ENCODE assay signal across 14 mouse cellular contexts in the genomic region with DNA sequence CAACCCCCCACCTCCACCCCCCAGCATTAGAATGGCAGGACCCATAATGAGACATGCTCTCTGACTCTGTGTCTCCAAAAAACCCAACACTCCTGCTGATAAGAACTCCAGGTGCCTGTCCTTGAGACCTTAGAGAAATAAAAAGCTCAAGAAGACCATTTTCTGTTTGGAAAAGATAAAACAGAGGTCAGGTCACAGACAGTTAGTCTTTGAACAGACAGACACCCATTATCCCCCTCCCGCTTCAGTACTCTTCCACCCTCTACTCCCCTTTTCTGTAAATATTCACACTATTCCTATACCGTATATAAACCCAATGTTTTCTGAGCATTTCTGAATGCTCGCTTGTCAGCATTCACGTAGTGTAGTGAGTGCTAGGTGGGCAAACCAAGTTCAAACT. TPM values are rescaled to one million over a fixed set of nuclear protein-coding genes. Genes with fewer than 3 reads are reported as not detected.
A peak's percentile ranks its signal among the peaks of the same experiment; 100 is the strongest.
DNase-seq lines count a peak whose midpoint lies in the region; ATAC-seq and TF ChIP-seq lines count a peak whose summit lies in the region.
"Had no signal": no experiment of that assay in that cellular context is flagged by ENCODE, and none has a peak within 500 bp of the region (broad histone marks: within the 10 kb centered on the region; RNA-seq: fewer than 3 reads in every experiment).

No protein-coding gene starts in this region.

- no peak for ATAC-seq in heart, embryonic 15.5 days (replicated peaks; ENCODE audit: insufficient number of reproducible peaks, insufficient read depth, low FRiP score, low read depth)
- no peak for ATAC-seq in kidney, embryonic 15.5 days (replicated peaks; ENCODE audit: low FRiP score)
- ATAC-seq in kidney, embryonic 16.5 days (ENCODE audit: low FRiP score, low TSS enrichment) = no peak
- ATAC-seq: activated CD4-positive, CD25-positive, alpha-beta regulatory T cell, adult 4 months; CD4-positive, CD25-positive, alpha-beta regulatory T cell, adult 4 months; midbrain, embryonic 16.5 days had no signal

- no peak for TF ChIP-seq CTCF in gastrocnemius, adult 2 months (IDR thresholded peaks at IDR 0.05)

- intact Hi-C loops in gastrocnemius, adult 2 months (cut with DNase I) = no loop called here

- H3K9ac ChIP-seq in heart, embryonic 15.5 days = no peak overlapping the region
- H3K9ac ChIP-seq in kidney, embryonic 15.5 days = no peak overlapping the region
- no peak overlapping the region for H3K9ac ChIP-seq in kidney, embryonic 16.5 days (replicated peaks; ENCODE audit: low read length)
- H3K9ac ChIP-seq: liver, embryonic 14.5 days had no signal

- H3K4me3 ChIP-seq in gastrocnemius, adult 2 months = no peak overlapping the region
- no peak overlapping the region for H3K4me3 ChIP-seq in heart, embryonic 15.5 days
- no peak overlapping the region for H3K4me3 ChIP-seq in kidney, embryonic 15.5 days (replicated peaks)
- H3K4me3 ChIP-seq in kidney, embryonic 16.5 days (ENCODE audit: low read length) = no peak overlapping the region
- H3K4me3 ChIP-seq in brown adipose tissue, adult 24 weeks (ENCODE audit: insufficient read depth, low read depth, low read length) = no peak overlapping the region

- DNase-seq in gastrocnemius, adult 2 months = no peak
- DNase-seq in gastrocnemius, postnatal 4 days (ENCODE audit: low spot score in 2 of 2) = no peak
- DNase-seq in heart, adult 18-20 months = no peak
- no peak for DNase-seq in adrenal gland, adult (ENCODE audit: inconsistent age in 2 of 2, low spot score in 1 of 2)
- DNase-seq: cerebellum, adult 11 months; thymus, postnatal 14 days had no signal

- no peaks in the 10 kb centered on the region for H3K36me3 ChIP-seq in heart, embryonic 15.5 days
- no peaks in the 10 kb centered on the region for H3K36me3 ChIP-seq in kidney, embryonic 15.5 days
- no peaks in the 10 kb centered on the region for H3K36me3 ChIP-seq in kidney, embryonic 16.5 days (ENCODE audit: insufficient read depth, low read length)

- 65% methylated on average over 4 of the region's 4 CpGs for WGBS in heart, embryonic 15.5 days
- 41% methylated on average over 4 of the region's 4 CpGs for WGBS in kidney, embryonic 15.5 days
- WGBS in kidney, embryonic 16.5 days = 40% methylated on average over 4 of the region's 4 CpGs

- H3K27me3 ChIP-seq in heart, embryonic 15.5 days = no peaks in the 10 kb centered on the region
- H3K27me3 ChIP-seq in kidney, embryonic 15.5 days = no peaks in the 10 kb centered on the region
- no peaks in the 10 kb centered on the region for H3K27me3 ChIP-seq in kidney, embryonic 16.5 days (ENCODE audit: insufficient read depth, low read length)

- H3K27ac ChIP-seq in gastrocnemius, adult 2 months = peak overlapping the region; percentile 75; the same call in 1 of the 2 replicates
- peak overlapping the region; percentile 49; the same call in 1 of the 2 replicates for H3K27ac ChIP-seq in heart, embryonic 15.5 days
- peak overlapping the region; percentile 16; the same call in 1 of the 2 replicates for H3K27ac ChIP-seq in kidney, embryonic 15.5 days
- H3K27ac ChIP-seq in kidney, embryonic 16.5 days (ENCODE audit: low read length) = no peak overlapping the region; the same call in 1 of the 2 replicates
- H3K27ac ChIP-seq in brown adipose tissue, adult 24 weeks (replicated peaks; ENCODE audit: low read depth, low read length) = peak overlapping the region; percentile 77
- H3K27ac ChIP-seq: liver, embryonic 14.5 days had no signal

- no peak overlapping the region for H3K4me2 ChIP-seq in heart, embryonic 15.5 days
- no peak overlapping the region for H3K4me2 ChIP-seq in kidney, embryonic 15.5 days
- no peak overlapping the region for H3K4me2 ChIP-seq in kidney, embryonic 16.5 days (replicated peaks; ENCODE audit: low read depth, low read length)

- no peaks in the 10 kb centered on the region for H3K9me3 ChIP-seq in heart, embryonic 15.5 days (replicated peaks)
- no peaks in the 10 kb centered on the region for H3K9me3 ChIP-seq in kidney, embryonic 15.5 days (replicated peaks)
- no peaks in the 10 kb centered on the region for H3K9me3 ChIP-seq in kidney, embryonic 16.5 days (ENCODE audit: low read length)

- peaks cover 19% of the 10 kb centered on the region for H3K4me1 ChIP-seq in heart, embryonic 15.5 days (replicated peaks)
- H3K4me1 ChIP-seq in kidney, embryonic 15.5 days = peaks cover 19% of the 10 kb centered on the region
- peaks cover 13% of the 10 kb centered on the region for H3K4me1 ChIP-seq in kidney, embryonic 16.5 days (ENCODE audit: insufficient read depth, low read length)
- peaks cover 11% of the 10 kb centered on the region for H3K4me1 ChIP-seq in brown adipose tissue, adult 24 weeks (ENCODE audit: control insufficient read depth, insufficient read depth, insufficient read length, low read length)

RNA-seq across cellular contexts. Expression of a gene that starts 41.9 kb away (rescaled TPM):
- 1 to 10 TPM; 4.0 to 4.6 TPM for total RNA-seq in gastrocnemius, adult 2 months (2021)
- total RNA-seq in gastrocnemius, postnatal 4 days (2021) = 1 to 10 TPM; 7.3 to 9.8 TPM
- polyA plus RNA-seq in heart, embryonic 15.5 days (2015; fragmentation: Nextera tagmentation; extraction: Ambion mirVana) = 7.7 and 11.5 TPM in 2 replicates
- 1 to 10 TPM; 4.0 to 4.4 TPM for total RNA-seq in heart, adult 18-20 months (2021)
- 15.4 and 16.9 TPM in 2 replicates for polyA plus RNA-seq in kidney, embryonic 15.5 days (2015; fragmentation: Nextera tagmentation; extraction: Ambion mirVana)
- 19.6 and 20.0 TPM in 2 replicates for polyA plus RNA-seq in kidney, embryonic 16.5 days (2015; fragmentation: Nextera tagmentation; extraction: Ambion mirVana)
- polyA plus RNA-seq in brown adipose tissue, adult 24 weeks (2012; ENCODE audit: insufficient read depth, insufficient read length, missing spikeins) = 4.7 and 8.6 TPM in 2 replicates
